Mouse (Mus musculus): ENCODE data around the gene Zkscan16.

Gene Zkscan16

GRCm38 (mm10) chr4:58941638-58942037 is 1.8 kb upstream of the Zkscan16 start:
- no peak for DNase-seq

GRCm38 (mm10) chr4:58942942-58943341 is 486 bp upstream of the Zkscan16 start:
- no peak for DNase-seq

- DNase-seq, result no peak
Measured at GRCm38 (mm10) chr4:58944206-58944553, 752 bp downstream of the Zkscan16 start.

- DNase-seq, result peak; percentile 16
Measured at GRCm38 (mm10) chr4:58944695-58945094, 1.3 kb downstream of the Zkscan16 start.

GRCm38 (mm10) chr4:58948391-58948790 is 5.0 kb downstream of the Zkscan16 start:
- DNase-seq, result no peak

- DNase-seq, result no peak
Measured at GRCm38 (mm10) chr4:58952630-58953029, 9.2 kb downstream of the Zkscan16 start.

- DNase-seq, result no peak
Measured at GRCm38 (mm10) chr4:58961719-58962118, 18.3 kb downstream of the Zkscan16 start.

- no peak for DNase-seq
Measured at GRCm38 (mm10) chr4:58963271-58963670, 19.8 kb downstream of the Zkscan16 start.

GRCm38 (mm10) chr4:58965136-58965535 is 21.7 kb downstream of the Zkscan16 start:
- no peak for DNase-seq

- DNase-seq, result no peak
Measured at GRCm38 (mm10) chr4:58970678-58971077, 27.2 kb downstream of the Zkscan16 start.

GRCm38 (mm10) chr4:58975711-58976110 is 32.3 kb downstream of the Zkscan16 start:
- no peak for DNase-seq

- no peak for DNase-seq
Measured at GRCm38 (mm10) chr4:58981421-58981820, 38.0 kb downstream of the Zkscan16 start.

- DNase-seq, result no peak
Measured at GRCm38 (mm10) chr4:58982806-58983205, 39.4 kb downstream of the Zkscan16 start.

GRCm38 (mm10) chr4:58985157-58985648 is 41.8 kb downstream of the Zkscan16 start:
- peak; percentile 43 for DNase-seq

- DNase-seq, result peak; percentile 61
Measured at GRCm38 (mm10) chr4:58986540-58987190, 43.2 kb downstream of the Zkscan16 start, which contains the start of gene Ptgr1. TSS of gene Ptgr1 (minus strand) at chr4:58987119.

- DNase-seq, result no peak
Measured at GRCm38 (mm10) chr4:58989303-58989898, 46.0 kb downstream of the Zkscan16 start.

- DNase-seq, result no peak
Measured at GRCm38 (mm10) chr4:58990609-58991434, 47.4 kb downstream of the Zkscan16 start.

GRCm38 (mm10) chr4:58992195-58992594 is 48.8 kb downstream of the Zkscan16 start:
- DNase-seq, result no peak

- no peak for DNase-seq
Measured at GRCm38 (mm10) chr4:58994762-58995161, 51.3 kb downstream of the Zkscan16 start, which contains the start of gene Dnajc25. TSS of gene Dnajc25 (plus strand) at chr4:58995062.

GRCm38 (mm10) chr4:58995251-58995693 is 51.8 kb downstream of the Zkscan16 start:
- no peak for DNase-seq

- DNase-seq, result no peak
Measured at GRCm38 (mm10) chr4:58997081-58997480, 53.7 kb downstream of the Zkscan16 start.

- no peak for DNase-seq
Measured at GRCm38 (mm10) chr4:58998688-58999087, 55.3 kb downstream of the Zkscan16 start.

GRCm38 (mm10) chr4:58999686-59000085 is 56.3 kb downstream of the Zkscan16 start:
- DNase-seq, result peak; percentile 49

All from cerebellum, adult 11-12 months (tissue).